Mouse (Mus musculus) brain, embryonic 14.5 days (tissue): ENCODE data around the gene Nectin1.

ENCODE experiments used
- CTCF ChIP-seq: fragments of 200-500 bp; IDR thresholded peaks from 2 replicates; pipeline ENCODE4 v1.5.1; 2012; ENCODE audit warnings: inconsistent platforms, mild to moderate bottlenecking, moderate library complexity, borderline replicate concordance; ENCODE audit not compliant: insufficient read depth, insufficient read length; ENCODE audit errors: extremely low read depth
- POLR2A ChIP-seq: fragments of 200-500 bp; IDR thresholded peaks from 2 replicates; pipeline ENCODE4 v1.6.1; 2012; ENCODE audit warnings: mild to moderate bottlenecking, inconsistent platforms, borderline replicate concordance; ENCODE audit not compliant: poor library complexity, insufficient read depth, insufficient read length, severe bottlenecking; ENCODE audit errors: extremely low read depth

DNA sequence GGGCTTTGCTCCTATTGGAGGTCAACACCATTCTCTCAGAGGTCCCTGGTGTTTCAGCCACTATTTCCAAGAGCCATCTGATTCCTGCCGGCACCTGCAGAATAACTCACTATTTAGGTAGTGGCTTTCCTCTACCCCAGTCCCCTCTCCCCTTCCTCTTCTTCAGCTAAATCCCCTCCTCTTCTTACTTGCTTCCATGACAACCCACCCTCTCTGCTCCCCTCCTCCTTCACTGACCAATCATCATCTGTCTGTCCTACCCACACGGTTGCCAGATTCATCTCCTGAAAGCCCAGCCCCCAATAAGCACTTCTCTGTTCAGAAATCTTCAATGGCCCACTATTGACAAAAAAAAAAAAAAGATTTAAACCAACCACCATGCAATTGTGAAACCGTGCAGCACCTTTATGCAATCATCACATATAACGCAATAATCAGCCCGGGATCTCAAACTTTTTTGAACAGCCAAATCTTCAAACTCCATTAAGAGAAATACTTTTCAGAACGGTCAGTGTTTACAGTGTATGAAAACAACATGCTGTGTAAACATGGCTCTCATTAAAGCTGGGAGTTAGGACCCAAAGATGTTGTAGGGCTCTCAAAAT, 5.2 kb upstream of the Nectin1 start:
- TF ChIP-seq CTCF: no peak
- TF ChIP-seq POLR2A: no peak
